Mouse (Mus musculus): Measurements from ENCODE around the gene Rtbdn. TPM values are rescaled to one million over a fixed set of nuclear protein-coding genes. Genes with fewer than 3 reads are reported as not detected.
"Not testable (repeated sequence)": the region's sequence is repeated elsewhere in the genome, so short reads cannot be mapped to it uniquely, and the experiment has no call there.

Rtbdn gene
- polyA plus RNA-seq, 1 experiment = 7.9 TPM

DNA sequence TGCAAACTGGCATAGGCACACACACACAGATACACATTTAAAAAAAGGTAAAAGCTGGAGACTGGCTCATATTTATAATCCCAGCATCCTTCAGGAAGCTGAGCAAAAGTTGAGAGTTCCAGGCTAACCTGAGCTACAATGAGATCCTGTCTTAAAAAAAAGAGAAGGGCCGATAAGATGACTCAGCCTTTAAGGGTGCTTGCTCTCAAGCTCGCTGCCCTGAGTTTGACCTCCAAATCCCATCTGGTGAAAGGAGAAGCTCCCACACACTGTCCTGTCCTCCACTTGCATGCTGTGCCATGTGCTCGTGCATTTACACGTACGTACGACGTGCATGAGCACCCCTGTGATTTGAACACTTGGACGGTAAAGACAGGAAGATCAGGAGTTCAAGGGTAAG is 39.3 kb upstream of the Rtbdn start:
- Histone ChIP-seq H3K4me1 (ENCODE audit: control insufficient read depth, insufficient read depth, low read length) (peaks cover 29% of the 10 kb centered on the region), H3K27me3 (ENCODE audit: control insufficient read depth, insufficient read depth, low read length) (no peaks in the 10 kb centered on the region), H3K27ac (ENCODE audit: insufficient read depth, low read length) (no peak overlapping the region), H3K4me3 (replicated peaks; ENCODE audit: insufficient read depth, low read depth, low read length) (no peak overlapping the region)
- no peak for TF ChIP-seq POLR2A (IDR thresholded peaks at IDR 0.05; ENCODE audit: borderline replicate concordance, insufficient read depth, low read length)
- TF ChIP-seq CTCF (IDR thresholded peaks at IDR 0.05; ENCODE audit: borderline replicate concordance, insufficient read depth, low read depth, low read length) = no peak
- no peak for DNase-seq
- WGBS = 82% methylated on average over 8 of the region's 8 CpGs

DNA sequence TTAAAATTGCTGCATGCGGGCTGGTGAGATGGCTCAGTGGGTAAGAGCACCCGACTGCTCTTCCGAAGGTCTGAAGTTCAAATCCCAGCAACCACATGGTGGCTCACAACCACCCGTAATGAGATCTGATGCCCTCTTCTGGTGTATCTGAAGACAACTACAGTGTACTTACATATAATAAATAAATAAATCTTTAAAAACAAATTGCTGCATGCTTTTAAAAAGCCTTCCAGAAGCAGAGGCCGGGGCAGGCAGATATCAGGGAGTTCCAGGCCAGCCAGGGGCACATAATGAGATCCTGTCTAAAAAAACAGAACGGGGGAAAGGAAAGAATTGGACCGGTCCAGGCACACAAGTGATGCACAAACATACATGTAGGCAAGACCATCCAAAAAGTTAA is 38.8 kb upstream of the Rtbdn start:
- peaks cover 33% of the 10 kb centered on the region for H3K4me1 ChIP-seq (ENCODE audit: control insufficient read depth, insufficient read depth, low read length)
- not testable (repeated sequence) for H3K27me3 ChIP-seq (ENCODE audit: control insufficient read depth, insufficient read depth, low read length); H3K4me3 ChIP-seq (replicated peaks; ENCODE audit: insufficient read depth, low read depth, low read length); DNase-seq; H3K27ac ChIP-seq (ENCODE audit: insufficient read depth, low read length)
- WGBS = 22% methylated on average over 7 of the region's 7 CpGs

- H3K27ac ChIP-seq (ENCODE audit: insufficient read depth, low read length) = peak within 1 kb of the TSS; percentile 19; the same call in 1 of the 2 replicates
- 3% methylated on average over 45 of the region's 45 CpGs for WGBS
- peak within 1 kb of the TSS; percentile 58 for H3K4me3 ChIP-seq (replicated peaks; ENCODE audit: insufficient read depth, low read depth, low read length)
- DNase-seq = peak; percentile 81 to 87
- H3K4me1 ChIP-seq (ENCODE audit: control insufficient read depth, insufficient read depth, low read length) = peaks cover 34% of the 10 kb centered on the region
- TF ChIP-seq CTCF (IDR thresholded peaks at IDR 0.05; ENCODE audit: borderline replicate concordance, insufficient read depth, low read depth, low read length) (no peak), POLR2A (IDR thresholded peaks at IDR 0.05; ENCODE audit: borderline replicate concordance, insufficient read depth, low read length) (no peak)
- no peaks in the 10 kb centered on the region for H3K27me3 ChIP-seq (ENCODE audit: control insufficient read depth, insufficient read depth, low read length)
Observed at GRCm38 (mm10) chr8:84908421-84909161, 38.2 kb upstream of the Rtbdn start, which contains the start of gene Dnase2a. Gene Dnase2a, plus strand, starts transcription at chr8:84908560.

DNA sequence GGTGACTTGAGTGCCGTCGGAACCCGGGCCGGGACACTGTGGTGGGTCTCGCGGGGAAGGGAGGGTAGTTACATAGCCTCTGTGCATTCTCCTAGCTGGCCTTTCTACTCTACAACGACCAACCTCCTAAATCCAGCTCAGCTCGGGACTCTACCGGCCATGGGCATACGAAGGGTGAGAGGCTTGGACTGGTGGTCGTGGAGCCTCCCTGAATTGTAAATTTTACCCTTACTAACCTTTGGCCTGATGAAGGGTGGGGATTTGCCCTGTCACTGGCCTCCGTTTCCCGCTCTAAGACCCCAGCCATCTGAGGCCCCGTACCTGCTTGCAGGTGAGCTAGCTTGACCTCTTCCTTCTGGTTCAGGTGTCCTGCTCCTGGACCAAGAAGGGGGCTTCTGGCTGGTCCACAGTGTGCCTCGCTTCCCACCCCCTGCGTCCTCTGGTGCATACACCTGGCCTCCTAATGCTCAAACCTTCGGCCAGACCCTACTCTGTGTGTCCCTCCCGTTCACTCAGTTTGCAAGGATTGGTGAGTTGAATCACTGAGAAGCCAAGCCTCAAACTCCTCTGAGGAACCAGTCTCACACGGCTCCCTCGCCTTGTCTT is 37.5 kb upstream of the Rtbdn start:
- no peak overlapping the region for H3K27ac ChIP-seq (ENCODE audit: insufficient read depth, low read length)
- TF ChIP-seq CTCF (IDR thresholded peaks at IDR 0.05; ENCODE audit: borderline replicate concordance, insufficient read depth, low read depth, low read length) (no peak), POLR2A (IDR thresholded peaks at IDR 0.05; ENCODE audit: borderline replicate concordance, insufficient read depth, low read length) (no peak)
- H3K27me3 ChIP-seq (ENCODE audit: control insufficient read depth, insufficient read depth, low read length) = no peaks in the 10 kb centered on the region
- 58% methylated on average over 20 of the region's 20 CpGs for WGBS
- DNase-seq = no peak
- H3K4me1 ChIP-seq (ENCODE audit: control insufficient read depth, insufficient read depth, low read length) = peaks cover 34% of the 10 kb centered on the region
- peak overlapping the region; percentile 58 for H3K4me3 ChIP-seq (replicated peaks; ENCODE audit: insufficient read depth, low read depth, low read length)

GRCm38 (mm10) chr8:84909949-84910348 is 36.8 kb upstream of the Rtbdn start:
- no peak for TF ChIP-seq POLR2A (IDR thresholded peaks at IDR 0.05; ENCODE audit: borderline replicate concordance, insufficient read depth, low read length)
- no peak for TF ChIP-seq CTCF (IDR thresholded peaks at IDR 0.05; ENCODE audit: borderline replicate concordance, insufficient read depth, low read depth, low read length)

GRCm38 (mm10) chr8:84910551-84910950 is 36.2 kb upstream of the Rtbdn start:
- Histone ChIP-seq H3K4me3 (replicated peaks; ENCODE audit: insufficient read depth, low read depth, low read length) (peak overlapping the region; percentile 12), H3K27me3 (ENCODE audit: control insufficient read depth, insufficient read depth, low read length) (no peaks in the 10 kb centered on the region), H3K27ac (ENCODE audit: insufficient read depth, low read length) (peak overlapping the region; percentile 38), H3K4me1 (ENCODE audit: control insufficient read depth, insufficient read depth, low read length) (peaks cover 34% of the 10 kb centered on the region)
- DNase-seq = peak; percentile 81 to 90
- 10% methylated on average over 6 of the region's 6 CpGs for WGBS
- TF ChIP-seq CTCF (IDR thresholded peaks at IDR 0.05; ENCODE audit: borderline replicate concordance, insufficient read depth, low read depth, low read length) = no peak
- 0 out of 2 replicates have a peak, but pooled peaks have one; percentile 18 for TF ChIP-seq POLR2A (IDR thresholded peaks at IDR 0.05; ENCODE audit: borderline replicate concordance, insufficient read depth, low read length)

More at GRCm38 (mm10) chr8:84909949-84910348, 36.8 kb upstream of the Rtbdn start:
- Histone ChIP-seq H3K4me3 (replicated peaks; ENCODE audit: insufficient read depth, low read depth, low read length) (no peak overlapping the region), H3K27ac (ENCODE audit: insufficient read depth, low read length) (peak overlapping the region; percentile 6), H3K27me3 (ENCODE audit: control insufficient read depth, insufficient read depth, low read length) (no peaks in the 10 kb centered on the region), H3K4me1 (ENCODE audit: control insufficient read depth, insufficient read depth, low read length) (peaks cover 34% of the 10 kb centered on the region)
- no peak for DNase-seq
- 75% methylated on average over 5 of the region's 5 CpGs for WGBS

- TF ChIP-seq POLR2A (IDR thresholded peaks at IDR 0.05; ENCODE audit: borderline replicate concordance, insufficient read depth, low read length) = no peak
- no peak for TF ChIP-seq CTCF (IDR thresholded peaks at IDR 0.05; ENCODE audit: borderline replicate concordance, insufficient read depth, low read depth, low read length)
- no peak for DNase-seq
- WGBS = 84% methylated on average over 9 of the region's 9 CpGs
- Histone ChIP-seq H3K27ac (ENCODE audit: insufficient read depth, low read length) (no peak overlapping the region), H3K27me3 (ENCODE audit: control insufficient read depth, insufficient read depth, low read length) (no peaks in the 10 kb centered on the region), H3K4me3 (replicated peaks; ENCODE audit: insufficient read depth, low read depth, low read length) (no peak overlapping the region), H3K4me1 (ENCODE audit: control insufficient read depth, insufficient read depth, low read length) (peaks cover 34% of the 10 kb centered on the region)
Observed at GRCm38 (mm10) chr8:84911854-84912253, 34.9 kb upstream of the Rtbdn start.

GRCm38 (mm10) chr8:84912391-84912790 is 34.4 kb upstream of the Rtbdn start:
- Histone ChIP-seq H3K4me3 (replicated peaks; ENCODE audit: insufficient read depth, low read depth, low read length) (peak overlapping the region; percentile 55), H3K27ac (ENCODE audit: insufficient read depth, low read length) (peak overlapping the region; percentile 90), H3K4me1 (ENCODE audit: control insufficient read depth, insufficient read depth, low read length) (peaks cover 34% of the 10 kb centered on the region), H3K27me3 (ENCODE audit: control insufficient read depth, insufficient read depth, low read length) (no peaks in the 10 kb centered on the region)
- DNase-seq = peak in 1 of 2 experiments; percentile 36
- 40% methylated on average over 27 of the region's 27 CpGs for WGBS
- TF ChIP-seq POLR2A (IDR thresholded peaks at IDR 0.05; ENCODE audit: borderline replicate concordance, insufficient read depth, low read length) (no peak), CTCF (IDR thresholded peaks at IDR 0.05; ENCODE audit: borderline replicate concordance, insufficient read depth, low read depth, low read length) (no peak)
